Mouse (Mus musculus) thymus, postnatal 4 days (tissue): ENCODE measurements around the gene Nt5m.

Experiments used
- DNase-seq: peaks from one replicate; pipeline ENCODE4 v3.0.0; 2021

Nt5m gene

DNA sequence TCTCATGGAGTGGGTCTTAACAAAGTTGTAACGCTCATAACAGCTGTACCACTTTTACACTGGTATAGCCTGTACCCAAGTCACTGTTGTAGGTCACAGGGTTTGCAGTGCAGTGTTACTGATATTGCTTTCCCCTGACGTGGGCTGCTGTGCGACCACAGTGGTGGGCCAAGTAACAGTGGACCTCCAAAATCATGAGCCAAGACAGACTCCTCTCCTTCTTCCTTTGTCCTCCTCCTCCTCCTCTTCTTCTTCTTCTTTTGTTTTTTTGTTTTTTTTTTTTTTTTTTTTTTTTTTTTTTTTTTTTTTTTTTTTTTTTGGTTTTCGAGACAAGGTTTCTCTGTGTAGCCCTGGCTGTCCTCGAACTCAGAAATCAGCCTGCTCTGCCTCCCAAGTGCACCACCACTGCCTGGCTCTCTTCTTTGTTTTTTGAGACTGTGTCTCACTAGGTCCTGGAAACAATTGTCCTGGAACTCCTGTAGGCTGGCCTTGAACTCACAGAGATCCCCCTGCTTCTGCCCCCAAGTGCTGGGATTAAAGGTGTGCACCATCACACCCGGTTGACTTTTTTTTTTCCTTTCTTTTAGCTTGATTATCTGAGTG is 67.4 kb downstream of the Nt5m start:
- no peak for DNase-seq

DNA sequence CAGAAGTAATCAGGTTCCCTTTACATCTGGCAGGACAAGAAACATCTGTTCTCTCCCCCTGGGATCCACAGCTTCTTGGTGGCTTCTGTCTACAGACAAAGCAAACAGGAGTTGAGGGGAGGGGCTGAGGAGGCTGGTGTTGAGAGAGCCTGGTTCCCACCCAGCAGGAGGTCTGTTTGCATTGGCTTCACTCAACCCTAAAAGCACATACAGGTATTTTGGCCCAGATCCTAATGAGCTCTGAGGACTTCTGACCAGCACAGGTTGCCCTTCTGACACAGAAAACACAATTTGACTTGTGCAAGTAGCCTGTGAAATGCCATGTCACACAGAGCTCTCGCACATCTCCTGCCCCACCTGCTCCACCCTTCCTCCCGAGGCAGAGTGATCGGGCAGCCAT is 69.2 kb downstream of the Nt5m start:
- no peak for DNase-seq

DNA sequence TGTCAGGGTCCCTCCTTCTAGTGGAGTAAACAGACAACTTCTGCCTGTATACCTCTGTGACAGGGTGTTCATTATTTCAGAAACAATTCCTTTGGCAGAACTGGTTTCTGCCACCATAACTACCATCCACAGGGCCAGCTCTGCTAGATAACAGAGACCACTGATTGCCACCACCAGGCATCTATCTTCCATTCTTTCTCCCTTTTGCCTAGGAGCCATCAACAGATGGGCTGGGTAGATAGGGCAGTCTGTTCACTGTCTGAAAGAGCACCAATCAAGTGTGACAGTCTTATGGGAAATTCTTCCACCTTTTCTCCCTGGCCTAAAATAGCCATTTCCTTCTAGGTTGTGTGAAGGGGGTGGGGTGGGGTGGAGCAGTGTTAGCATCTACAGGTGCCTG is 71.3 kb downstream of the Nt5m start:
- no peak for DNase-seq

DNA sequence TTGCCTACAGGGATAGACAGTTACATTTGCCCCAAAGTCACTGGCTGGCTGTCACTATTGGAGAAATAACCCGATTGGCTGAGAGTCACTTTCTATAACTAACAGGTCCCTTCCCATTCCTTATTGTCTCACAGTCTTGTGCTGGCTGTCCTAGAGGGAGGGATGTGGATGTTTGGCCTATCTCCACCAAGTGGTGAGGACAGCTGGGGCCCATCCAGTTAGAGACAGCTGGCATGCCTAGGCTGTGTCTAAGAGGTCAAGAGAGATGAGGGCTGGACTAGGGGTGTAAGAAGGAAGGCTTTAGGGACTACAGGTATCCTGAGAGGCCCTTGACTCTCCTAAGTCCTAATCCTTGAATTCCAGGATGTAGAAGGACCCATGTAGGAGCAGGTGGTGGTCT is 72.3 kb downstream of the Nt5m start:
- DNase-seq = no peak

DNA sequence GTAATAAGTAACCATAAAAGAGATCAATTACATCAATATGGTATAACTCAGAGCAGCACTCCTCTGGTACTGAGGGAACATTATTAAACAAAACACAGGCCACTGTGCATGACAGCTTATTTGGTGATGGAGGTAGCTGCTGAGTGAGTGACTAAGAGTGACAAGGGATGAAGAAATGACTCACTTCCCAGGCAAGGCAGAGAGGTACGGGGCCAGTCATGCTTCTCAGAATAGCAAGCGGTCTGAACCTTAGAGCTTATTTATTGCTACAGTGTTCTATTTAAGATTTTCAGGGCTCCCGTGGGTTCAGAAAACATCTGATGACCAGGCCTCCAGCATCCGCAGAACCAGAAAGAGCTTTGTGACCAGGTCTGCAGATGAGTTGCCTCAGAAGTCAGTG is 74.5 kb downstream of the Nt5m start:
- DNase-seq = no peak

DNA sequence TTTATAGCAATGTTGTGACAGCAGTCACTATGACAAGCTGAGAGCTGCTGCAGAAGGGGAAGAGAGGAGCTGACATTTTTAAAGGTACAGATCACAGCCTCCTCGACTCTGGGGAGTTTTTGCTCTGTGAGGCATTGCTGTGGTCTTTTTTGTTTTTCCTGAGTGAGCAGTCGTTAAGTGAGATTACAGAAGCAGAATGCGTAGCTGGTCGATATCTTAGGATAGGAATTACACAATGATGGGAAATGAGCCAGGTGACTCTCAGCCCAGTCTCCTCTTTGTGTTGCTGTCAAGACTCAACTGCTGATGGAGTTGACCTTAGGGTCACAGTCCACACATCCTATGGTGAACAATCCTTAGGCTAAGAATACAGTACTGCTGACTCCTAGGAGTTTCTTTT is 78.8 kb downstream of the Nt5m start:
- DNase-seq = no peak

DNA sequence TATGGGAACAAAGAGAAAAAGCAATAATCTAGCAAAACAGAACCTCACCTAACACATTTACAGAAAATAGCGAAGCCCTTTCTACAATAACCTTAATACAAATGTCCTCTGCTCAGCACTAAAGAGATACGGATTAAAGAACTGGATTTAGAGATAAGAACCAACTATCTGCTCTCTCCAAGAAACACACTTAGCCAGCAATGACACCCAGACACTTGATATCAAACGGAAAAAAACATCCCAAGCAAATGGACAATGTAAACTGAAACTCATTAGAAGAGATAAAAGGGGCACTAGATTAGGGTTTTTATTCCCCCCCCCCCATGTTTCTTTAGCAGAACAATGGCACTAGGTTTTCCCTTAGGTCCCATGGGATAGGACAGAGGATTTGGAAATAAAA is 80.2 kb downstream of the Nt5m start:
- no peak for DNase-seq

DNA sequence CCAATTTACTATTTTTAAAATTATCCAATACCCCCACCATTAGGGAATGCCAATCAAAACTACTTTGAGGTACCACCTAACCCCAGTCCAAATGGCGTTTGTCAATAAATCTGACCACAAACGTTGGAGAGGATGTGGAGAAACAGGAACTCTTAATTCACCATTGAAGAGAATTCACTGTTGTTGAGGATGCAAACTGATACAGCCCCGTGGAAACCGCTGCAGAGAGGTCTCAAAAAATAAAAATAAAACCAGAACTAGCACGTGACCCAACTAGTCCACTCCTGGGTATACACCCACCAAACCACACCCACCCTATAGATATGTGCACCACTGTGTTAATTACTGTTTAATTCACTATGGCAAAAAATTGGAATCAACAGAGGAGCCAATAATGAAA is 81.1 kb downstream of the Nt5m start:
- no peak for DNase-seq

DNA sequence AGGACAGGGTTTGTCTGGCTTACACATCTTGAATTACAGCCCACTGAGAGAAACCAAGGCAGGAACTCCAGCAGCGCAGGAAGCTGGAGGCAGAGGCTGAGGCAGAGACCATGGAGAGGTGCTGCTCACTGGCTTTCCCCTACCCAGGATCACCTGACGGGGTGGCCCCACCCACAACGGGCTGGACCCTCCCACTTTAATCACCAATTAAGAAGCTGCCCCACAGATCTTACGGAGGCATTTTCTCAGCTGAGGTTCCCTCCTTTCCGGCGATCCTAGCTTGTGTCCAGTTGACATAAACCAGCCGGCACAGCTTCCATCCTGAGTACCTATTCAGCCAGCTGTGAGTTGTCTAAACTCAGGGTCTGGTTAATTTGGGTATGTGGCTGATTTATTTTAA is 82.0 kb downstream of the Nt5m start:
- DNase-seq = no peak

DNA sequence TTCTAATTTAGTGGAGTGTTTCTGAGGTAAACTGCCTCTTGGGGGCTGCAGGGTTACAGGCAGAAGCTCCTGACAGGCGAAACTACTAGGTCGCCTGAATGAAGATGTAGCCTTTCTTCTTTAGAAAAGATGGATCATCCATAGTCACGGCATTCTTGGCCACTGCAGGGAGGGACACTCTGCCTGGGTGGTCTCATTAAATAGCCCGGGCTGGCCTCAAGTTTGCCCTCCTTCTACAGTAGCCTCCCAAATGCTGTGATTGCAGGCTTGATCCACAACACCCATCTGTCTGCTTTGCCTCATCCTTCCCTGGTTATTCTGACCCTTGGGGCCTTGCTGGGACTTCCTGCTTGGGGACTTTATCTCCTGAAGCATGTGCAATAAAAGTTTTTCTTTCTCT is 90.8 kb downstream of the Nt5m start:
- no peak for DNase-seq
